Mouse (Mus musculus) forebrain, embryonic 16.5 days (tissue): ENCODE measurements around the gene Rflna. TPM values are rescaled to one million over a fixed set of nuclear protein-coding genes. Genes with fewer than 3 reads are reported as not detected.

ENCODE experiments used
- ATAC-seq: fragments of 200-750 bp; cut with Nextera tagmentation; 2 replicates; pipeline ENCODE4 v1.8.0; 2017; ENCODE audit warnings: mild to moderate bottlenecking, moderate library complexity
- H3K27ac ChIP-seq: fragments of 300-500 bp; sonication (generic); 2 replicates; pipeline ENCODE4 v1.5.1; 2014; ENCODE audit warnings: low read length, control low read depth
- H3K27me3 ChIP-seq: fragments of 300-500 bp; sonication (generic); replicated peaks from 2 replicates; pipeline ENCODE4 v1.6.1; 2014; ENCODE audit warnings: low read length; ENCODE audit not compliant: control insufficient read depth, insufficient read depth
- H3K36me3 ChIP-seq: fragments of 300-500 bp; sonication (generic); 2 replicates; pipeline ENCODE4 v1.6.1; 2014; ENCODE audit not compliant: control insufficient read depth, insufficient read depth
- H3K4me1 ChIP-seq: fragments of 300-500 bp; sonication (generic); replicated peaks from 2 replicates; pipeline ENCODE4 v1.6.1; 2014; ENCODE audit warnings: low read length; ENCODE audit not compliant: control insufficient read depth, insufficient read depth
- H3K4me2 ChIP-seq: fragments of 300-500 bp; sonication (generic); 2 replicates; pipeline ENCODE4 v1.6.1; 2014; ENCODE audit warnings: mild to moderate bottlenecking, low read length, control low read depth
- H3K4me3 ChIP-seq: fragments of 300-500 bp; sonication (generic); replicated peaks from 2 replicates; pipeline ENCODE4 v1.5.1; 2014; ENCODE audit warnings: mild to moderate bottlenecking, low read length, control low read depth
- H3K9ac ChIP-seq: fragments of 300-500 bp; sonication (generic); replicated peaks from 2 replicates; pipeline ENCODE4 v1.6.1; 2014; ENCODE audit warnings: low read depth, low read length, control low read depth
- H3K9me3 ChIP-seq: fragments of 300-500 bp; sonication (generic); 2 replicates; pipeline ENCODE4 v1.6.1; 2016; ENCODE audit warnings: low read length; ENCODE audit not compliant: control insufficient read depth
- WGBS: fragments of 180-500 bp; shearing (Covaris S2); extraction: QIAGEN DNeasy Blood & Tissue Kit; methylation state at CpG from one replicate; pipeline ENCODE4 v1.1.7; 2014; 5-methylcytosine and 5-hydroxymethylcytosine counted together
- polyA plus RNA-seq: library from polyadenylated mRNA; unstranded; fragments of >200 nt; fragmentation: Nextera tagmentation; extraction: Ambion mirVana; gene quantifications from 2 replicates; pipeline ENCODE4 v1.2.1, GENCODE M21; 2015

Gene Rflna
- polyA plus RNA-seq, 1 experiment from 2014 or later = 4.0 TPM

GRCm38 (mm10) chr5:125040128-125040584, 37.1 kb downstream of the Rflna start:
- H3K4me1 ChIP-seq = 0 out of 2 replicates have a peak, but pooled peaks cover 2% of the 10 kb centered on the region
- ATAC-seq = no peak
- no peak overlapping the region for H3K27ac ChIP-seq
- 68% methylated on average over 5 of the region's 5 CpGs for WGBS
- peaks cover 11% of the 10 kb centered on the region; the same call in 1 of the 2 replicates for H3K36me3 ChIP-seq
- H3K4me3 ChIP-seq = no peak overlapping the region
- no peaks in the 10 kb centered on the region for H3K27me3 ChIP-seq
- no peak overlapping the region for H3K9ac ChIP-seq
- H3K4me2 ChIP-seq = no peak overlapping the region
- no peaks in the 10 kb centered on the region for H3K9me3 ChIP-seq

DNA sequence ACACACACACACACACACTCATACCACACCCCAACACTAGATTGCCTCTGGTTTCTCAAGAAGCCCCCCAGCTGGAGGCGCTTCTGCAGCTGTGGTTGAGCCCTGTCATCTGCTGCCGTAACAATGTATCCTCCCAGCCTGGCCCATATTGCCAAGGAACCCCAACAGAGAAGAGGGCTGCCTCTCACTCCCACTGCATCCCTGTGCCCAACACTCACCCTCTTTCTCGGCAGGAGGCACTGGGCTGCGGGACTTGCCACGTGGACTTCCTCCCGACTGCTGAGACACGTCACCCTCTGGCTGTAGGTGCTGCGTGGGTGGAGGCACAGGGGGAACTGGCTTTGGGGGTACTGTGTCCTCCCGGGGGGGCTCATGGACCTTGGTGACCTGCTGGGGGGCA, 38.6 kb downstream of the Rflna start:
- Histone ChIP-seq H3K4me2 (no peak overlapping the region), H3K9ac (no peak overlapping the region), H3K9me3 (no peaks in the 10 kb centered on the region), H3K4me3 (no peak overlapping the region), H3K4me1 (peaks cover 11% of the 10 kb centered on the region; the same call in 1 of the 2 replicates), H3K36me3 (peaks cover 13% of the 10 kb centered on the region; the same call in 1 of the 2 replicates), H3K27ac (no peak overlapping the region), H3K27me3 (no peaks in the 10 kb centered on the region)
- no peak for ATAC-seq
- WGBS = 83% methylated on average over 9 of the region's 9 CpGs

- Histone ChIP-seq H3K4me2 (no peak overlapping the region), H3K27me3 (no peaks in the 10 kb centered on the region), H3K9me3 (no peaks in the 10 kb centered on the region), H3K9ac (no peak overlapping the region), H3K27ac (no peak overlapping the region), H3K36me3 (peaks cover 18% of the 10 kb centered on the region), H3K4me3 (no peak overlapping the region), H3K4me1 (peaks cover 11% of the 10 kb centered on the region; the same call in 1 of the 2 replicates)
- WGBS = 88% methylated on average over 6 of the region's 6 CpGs
- no peak for ATAC-seq
These were observed 40.4 kb downstream of the Rflna start for GRCm38 (mm10) chr5:125043448-125043847.

GRCm38 (mm10) chr5:125045202-125045601, 42.2 kb downstream of the Rflna start:
- Histone ChIP-seq H3K27ac (0 out of 2 replicates have a peak overlapping the region, but pooled peaks have one; percentile 24), H3K4me2 (no peak overlapping the region), H3K36me3 (peaks cover 14% of the 10 kb centered on the region), H3K9me3 (no peaks in the 10 kb centered on the region), H3K27me3 (no peaks in the 10 kb centered on the region), H3K9ac (no peak overlapping the region), H3K4me3 (no peak overlapping the region), H3K4me1 (peaks cover 11% of the 10 kb centered on the region; the same call in 1 of the 2 replicates)
- WGBS = 10% methylated on average over 5 of the region's 5 CpGs
- ATAC-seq = no peak

DNA sequence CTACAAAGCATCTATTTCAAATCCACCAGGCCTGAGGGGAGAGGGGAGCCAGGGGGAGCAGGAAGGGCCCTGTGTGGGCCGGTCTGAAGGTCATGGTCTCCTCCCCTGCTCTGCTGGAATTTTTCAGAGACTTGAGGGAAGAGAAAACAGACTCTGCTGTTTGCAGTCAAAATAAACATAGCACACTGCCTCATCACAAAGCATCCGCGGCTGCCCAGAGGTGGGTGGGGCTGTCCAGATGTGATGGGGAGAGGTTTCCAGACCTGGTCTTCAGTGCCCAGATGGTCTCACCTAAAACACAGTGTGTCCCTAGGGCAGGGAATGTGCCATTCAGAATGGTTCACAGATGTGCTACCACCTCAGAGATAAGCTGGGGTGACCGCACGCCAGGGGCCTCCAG, 43.4 kb downstream of the Rflna start:
- H3K4me2 ChIP-seq = no peak overlapping the region
- no peaks in the 10 kb centered on the region for H3K9me3 ChIP-seq
- no peak for ATAC-seq
- peaks cover 14% of the 10 kb centered on the region for H3K36me3 ChIP-seq
- no peak overlapping the region for H3K27ac ChIP-seq
- peaks cover 9% of the 10 kb centered on the region; the same call in 1 of the 2 replicates for H3K4me1 ChIP-seq
- WGBS = 79% methylated on average over 5 of the region's 5 CpGs
- H3K4me3 ChIP-seq = no peak overlapping the region
- H3K27me3 ChIP-seq = no peaks in the 10 kb centered on the region
- H3K9ac ChIP-seq = no peak overlapping the region

DNA sequence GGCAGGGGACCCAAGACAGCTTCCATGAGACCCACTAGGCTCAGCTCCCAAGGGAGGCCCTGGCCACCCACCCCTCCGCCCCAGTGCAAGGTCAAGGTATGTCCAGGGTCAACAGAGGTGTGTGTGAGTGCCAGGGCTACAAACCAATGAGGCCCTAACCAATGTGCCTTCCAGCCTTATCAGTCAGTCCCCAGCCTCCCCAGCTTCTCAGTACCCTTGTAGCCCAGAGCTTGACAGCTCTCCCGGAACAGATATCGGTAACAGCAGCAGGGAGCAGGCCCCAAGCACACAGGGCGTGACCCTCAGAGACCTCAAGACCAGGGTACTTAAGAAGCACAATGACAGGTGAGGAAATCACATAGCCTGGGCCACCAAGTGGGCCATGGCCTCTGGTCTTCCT, 46.5 kb downstream of the Rflna start:
- no peak overlapping the region for H3K9ac ChIP-seq
- H3K27ac ChIP-seq = no peak overlapping the region
- H3K36me3 ChIP-seq = peaks cover 14% of the 10 kb centered on the region
- peaks cover 24% of the 10 kb centered on the region for H3K4me1 ChIP-seq
- ATAC-seq = no peak
- 96% methylated on average over 4 of the region's 4 CpGs for WGBS
- H3K4me3 ChIP-seq = no peak overlapping the region
- no peaks in the 10 kb centered on the region for H3K9me3 ChIP-seq
- no peak overlapping the region for H3K4me2 ChIP-seq
- no peaks in the 10 kb centered on the region for H3K27me3 ChIP-seq

GRCm38 (mm10) chr5:125052237-125052602, 49.2 kb downstream of the Rflna start:
- Histone ChIP-seq H3K4me2 (no peak overlapping the region), H3K36me3 (peaks cover 8% of the 10 kb centered on the region), H3K9ac (no peak overlapping the region), H3K27ac (peak overlapping the region; percentile 62), H3K4me1 (peaks cover 30% of the 10 kb centered on the region), H3K4me3 (no peak overlapping the region), H3K27me3 (no peaks in the 10 kb centered on the region), H3K9me3 (no peaks in the 10 kb centered on the region)
- 70% methylated on average over 10 of the region's 10 CpGs for WGBS
- ATAC-seq = peak; percentile 5; the same call in 1 of the 2 replicates

DNA sequence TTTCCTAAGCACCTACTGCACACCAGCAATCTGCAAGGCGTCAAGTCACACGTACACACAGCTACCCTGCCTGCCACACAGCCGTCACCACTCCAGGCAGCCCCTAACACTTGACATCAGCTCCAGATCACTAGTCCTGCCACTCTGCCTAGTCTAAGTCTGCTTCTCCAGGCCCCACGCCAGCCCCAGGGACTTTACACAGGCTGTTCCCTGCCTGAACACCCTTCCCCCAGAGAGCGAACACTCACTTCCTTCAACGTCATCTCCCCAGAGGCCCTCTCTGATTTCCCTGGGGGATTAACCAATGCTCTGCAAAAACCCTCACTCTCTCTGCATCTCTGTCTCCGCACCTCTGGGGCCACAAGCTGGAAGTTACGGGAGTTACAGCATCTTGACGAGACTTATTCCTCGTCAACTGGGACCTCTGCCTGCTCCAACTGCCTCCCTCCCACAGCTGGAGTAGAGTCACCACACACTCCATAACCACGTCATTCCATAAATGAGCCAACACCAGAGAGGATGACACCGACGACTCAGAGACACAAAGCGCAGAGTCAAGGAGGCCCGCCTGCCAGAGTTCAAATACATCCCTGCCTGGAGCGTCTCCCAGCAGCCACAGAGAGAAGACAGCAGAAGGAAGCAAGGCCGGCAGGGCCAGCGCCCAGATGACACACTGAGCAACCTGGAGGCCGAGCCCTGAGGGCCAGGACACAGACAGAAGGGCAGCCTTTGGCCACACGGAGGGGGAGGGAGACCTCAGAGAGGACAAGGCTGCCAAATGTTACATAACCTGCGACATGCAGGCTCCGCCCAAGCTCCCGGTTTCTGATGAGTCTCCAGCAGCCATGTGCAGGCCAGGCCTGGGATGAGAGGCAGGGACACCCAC, 49.8 kb downstream of the Rflna start:
- Histone ChIP-seq H3K36me3 (peaks cover 2% of the 10 kb centered on the region; the same call in 1 of the 2 replicates), H3K9ac (no peak overlapping the region)
- ATAC-seq = peak; percentile 58

GRCm38 (mm10) chr5:125053661-125054060, 50.6 kb downstream of the Rflna start:
- WGBS = 63% methylated on average over 7 of the region's 7 CpGs

More for the DNA sequence above, 49.8 kb downstream of the Rflna start:
- no peaks in the 10 kb centered on the region for H3K27me3 ChIP-seq
- no peak overlapping the region for H3K4me3 ChIP-seq
- no peak overlapping the region for H3K4me2 ChIP-seq
- H3K27ac ChIP-seq = peak overlapping the region; percentile 62
- WGBS = 68% methylated on average over 23 of the region's 23 CpGs
- no peaks in the 10 kb centered on the region for H3K9me3 ChIP-seq
- H3K4me1 ChIP-seq = peaks cover 36% of the 10 kb centered on the region

More at GRCm38 (mm10) chr5:125053661-125054060, 50.6 kb downstream of the Rflna start:
- no peak overlapping the region for H3K4me3 ChIP-seq
- H3K27ac ChIP-seq = no peak overlapping the region
- no peak overlapping the region for H3K4me2 ChIP-seq
- no peaks in the 10 kb centered on the region for H3K27me3 ChIP-seq
- H3K9ac ChIP-seq = no peak overlapping the region
- H3K9me3 ChIP-seq = no peaks in the 10 kb centered on the region
- no peak for ATAC-seq
- no peaks in the 10 kb centered on the region for H3K36me3 ChIP-seq
- peaks cover 44% of the 10 kb centered on the region for H3K4me1 ChIP-seq
